Mouse (Mus musculus) layer of hippocampus, postnatal 14 days (tissue): ENCODE measurements around the gene Qsox1. TPM values are rescaled to one million over a fixed set of nuclear protein-coding genes. Genes with fewer than 3 reads are reported as not detected.

Source experiments
- DNase-seq, 2 experiments: peaks; one replicate each; pipeline ENCODE4 v3.0.0; 2021 to 2022; ENCODE audit warnings: low spot score in 2 of 2, mixed read lengths in 1 of 2
- total RNA-seq, 2 experiments: library from RNA; stranded (reverse); gene quantifications; 2 replicates each; pipeline ENCODE4 v1.2.3; 2021

Qsox1 gene
- total RNA-seq, 2 experiments from 2014 or later: 36.7 to 38.3 TPM

GRCm38 (mm10) chr1:155750517-155751178 is 62.0 kb downstream of the Qsox1 start:
- no peak for DNase-seq

GRCm38 (mm10) chr1:155747911-155748310 is 64.8 kb downstream of the Qsox1 start:
- DNase-seq: no peak

- no peak for DNase-seq
Observed at GRCm38 (mm10) chr1:155747011-155747410, 65.7 kb downstream of the Qsox1 start.

- DNase-seq: no peak
Observed at GRCm38 (mm10) chr1:155742411-155743363, 70.0 kb downstream of the Qsox1 start.

GRCm38 (mm10) chr1:155741988-155742387 is 70.7 kb downstream of the Qsox1 start:
- no peak for DNase-seq

GRCm38 (mm10) chr1:155741378-155741945 is 71.2 kb downstream of the Qsox1 start:
- no peak for DNase-seq

- DNase-seq: no peak
Observed at GRCm38 (mm10) chr1:155740622-155741377, 71.9 kb downstream of the Qsox1 start.

GRCm38 (mm10) chr1:155737809-155738383 is 74.8 kb downstream of the Qsox1 start:
- DNase-seq: no peak

GRCm38 (mm10) chr1:155737017-155737808 is 75.5 kb downstream of the Qsox1 start:
- DNase-seq: no peak

GRCm38 (mm10) chr1:155736096-155736825 is 76.4 kb downstream of the Qsox1 start:
- DNase-seq: no peak

- no peak for DNase-seq
Observed at GRCm38 (mm10) chr1:155731156-155731555, 81.5 kb downstream of the Qsox1 start.

- no peak for DNase-seq
Observed at GRCm38 (mm10) chr1:155729113-155729795, 83.4 kb downstream of the Qsox1 start.

GRCm38 (mm10) chr1:155727830-155728229 is 84.9 kb downstream of the Qsox1 start:
- DNase-seq: no peak

Other genes starting within 250 kb of the Qsox1 start
- gene Lhx4, start 61.2 kb downstream of the Qsox1 start, total RNA-seq: not detected
- gene Cep350, start 160.4 kb upstream of the Qsox1 start, total RNA-seq: 10 to 100 TPM; 39.8 to 43.0 TPM
- gene Tor1aip2, start 222.5 kb upstream of the Qsox1 start, total RNA-seq: 10 to 100 TPM; 60.8 to 69.9 TPM
- 10 to 100 TPM; 29.2 TPM for gene Tor1aip1, start 223.6 kb upstream of the Qsox1 start, total RNA-seq